Mouse (Mus musculus): Measurements from ENCODE around the gene BC016579.

- no peak for TF ChIP-seq CTCF (IDR thresholded peaks at IDR 0.05)
- no peak for TF ChIP-seq EP300 (IDR thresholded peaks at IDR 0.05)
These were observed 39.0 kb upstream of the BC016579 start for GRCm38 (mm10) chr16:45692851-45693250.
